Mouse (Mus musculus) cortical plate, adult 2 months (tissue): Measurements from ENCODE around the gene Mapkbp1.

Source experiments
- CTCF ChIP-seq: fragments of 200-500 bp; IDR thresholded peaks from 2 replicates; pipeline ENCODE4 v1.5.1; 2011; ENCODE audit warnings: mild to moderate bottlenecking, control low read depth, low read length; ENCODE audit not compliant: insufficient read depth; ENCODE audit errors: extremely low read depth
- POLR2A ChIP-seq: fragments of 200-500 bp; IDR thresholded peaks from 2 replicates; pipeline ENCODE4 v1.6.1; 2011; ENCODE audit warnings: mild to moderate bottlenecking, low read length, control low read depth; ENCODE audit not compliant: insufficient read depth; ENCODE audit errors: extremely low read depth

DNA sequence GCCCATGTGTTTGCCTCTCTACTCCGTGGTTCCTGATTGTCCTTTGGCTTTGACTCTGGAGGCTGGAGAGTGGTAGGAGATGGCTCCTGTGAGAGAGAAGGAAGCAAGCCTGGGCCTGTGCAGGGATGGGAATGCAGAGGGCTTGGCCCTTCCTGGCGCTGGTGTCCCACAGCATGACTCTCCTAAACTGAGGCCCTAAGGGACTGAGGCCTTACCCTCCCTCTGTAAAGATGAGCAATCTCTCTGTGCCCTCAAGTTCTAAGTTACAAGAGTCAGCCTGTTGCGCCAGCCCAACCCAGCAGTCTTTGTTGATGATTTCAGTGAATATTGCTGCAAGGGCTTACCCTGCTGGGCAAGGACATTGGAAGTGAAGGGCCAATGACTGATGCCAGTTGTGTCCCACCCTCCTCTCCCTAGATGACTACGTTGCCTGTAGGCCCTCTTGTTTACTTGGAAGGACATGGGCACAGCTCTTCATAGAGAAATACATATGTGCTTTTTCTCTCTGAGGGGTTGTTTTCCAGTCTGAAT is 35.2 kb downstream of the Mapkbp1 start:
- TF ChIP-seq CTCF = no peak
- TF ChIP-seq POLR2A = no peak
